Mouse (Mus musculus) MEL-GATA-1-ER (cell line): ENCODE measurements around the gene Smg9.

Experiments used
- DNase-seq: peaks from one replicate; pipeline ENCODE4 v3.0.0-alpha.2; 2012; ENCODE audit warnings: low read depth; ENCODE audit errors: extremely low read depth

The Smg9 gene

GRCm38 (mm10) chr7:24399256-24400081, at the start of gene Smg9:
Gene Smg9 (plus strand): TSS chr7:24399619.
- peak; percentile 95 for DNase-seq

GRCm38 (mm10) chr7:24355646-24356045, 43.8 kb upstream of the Smg9 start:
- no peak for DNase-seq

DNA sequence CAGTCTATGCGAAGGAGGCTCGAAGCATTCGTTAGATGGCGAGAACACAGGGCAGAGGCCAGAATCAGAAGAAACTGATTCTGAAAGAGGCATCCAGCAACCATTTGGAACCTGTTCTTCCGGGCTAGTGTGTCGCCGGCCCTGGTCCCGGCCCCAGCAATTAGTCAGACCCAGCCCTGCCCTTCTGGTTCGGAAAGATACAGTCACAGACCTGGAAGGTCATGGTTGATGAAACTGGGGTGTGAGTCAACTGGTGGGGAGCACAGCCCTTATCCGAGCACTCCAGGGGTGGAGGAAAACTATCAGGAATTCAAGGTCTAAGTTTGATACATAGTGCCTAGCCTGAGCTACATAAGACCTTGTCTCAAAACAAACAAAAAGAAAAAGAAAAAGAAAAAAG, 43.3 kb upstream of the Smg9 start:
- DNase-seq = no peak

DNA sequence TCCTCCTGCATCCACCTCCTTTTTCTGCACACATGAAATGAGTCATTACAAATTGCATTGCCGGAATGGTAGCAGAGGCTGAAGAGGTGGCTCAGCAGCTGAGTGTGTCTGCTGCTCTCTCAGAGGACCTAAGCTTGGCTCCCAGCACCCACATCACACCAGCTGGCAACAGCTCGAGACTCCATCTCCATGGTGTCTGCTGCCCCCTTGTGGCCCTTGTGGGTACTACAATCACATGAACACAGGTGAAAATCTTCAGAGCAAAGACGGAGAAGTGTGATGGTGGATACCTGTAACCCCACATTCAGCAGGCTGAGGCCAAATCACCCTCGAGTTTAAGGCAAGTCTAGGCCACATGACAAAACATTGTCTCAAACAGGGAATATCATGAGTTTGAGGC, 41.5 kb upstream of the Smg9 start:
- DNase-seq = no peak

- no peak for DNase-seq
Measured at GRCm38 (mm10) chr7:24359269-24359668, 40.1 kb upstream of the Smg9 start.

DNA sequence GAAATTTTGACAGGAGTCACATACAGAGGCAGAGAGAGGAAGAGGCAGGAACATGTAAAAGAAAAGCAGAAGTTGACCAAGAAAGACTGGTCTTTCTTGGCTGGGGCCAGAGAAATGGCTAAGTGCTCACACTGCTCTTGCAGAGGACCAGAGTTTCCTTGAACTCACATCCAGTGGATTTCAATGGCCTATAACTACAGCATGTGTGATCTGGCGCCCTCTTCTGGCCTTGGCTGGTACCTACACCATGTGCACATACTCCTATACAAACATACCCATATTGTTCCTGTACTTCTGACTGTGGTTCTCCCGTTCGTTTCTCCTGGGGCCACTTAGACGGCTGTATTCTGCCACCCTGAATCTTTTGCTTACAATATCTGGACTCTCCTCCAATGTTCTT, 38.4 kb upstream of the Smg9 start:
- DNase-seq = no peak

DNA sequence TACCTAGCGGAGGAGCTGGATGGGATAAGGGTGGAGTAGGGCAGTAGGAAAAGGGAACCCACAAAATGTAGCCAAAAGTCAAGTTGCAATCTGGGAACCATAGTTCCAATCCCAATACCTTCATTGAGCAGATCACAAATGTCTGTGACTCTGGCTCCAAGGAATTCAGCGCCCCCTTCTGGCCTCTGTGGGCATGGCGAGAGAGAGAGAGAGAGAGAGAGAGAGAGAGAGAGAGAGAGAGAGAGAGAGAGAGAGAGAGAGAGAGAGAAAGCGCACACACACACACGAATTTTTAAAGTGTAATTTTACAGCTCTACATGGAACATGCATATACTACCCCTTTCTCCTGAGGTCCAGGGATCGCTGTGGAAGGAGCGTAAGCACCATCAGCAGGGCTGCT, 36.2 kb upstream of the Smg9 start:
- no peak for DNase-seq

- DNase-seq = no peak
Measured at GRCm38 (mm10) chr7:24364827-24365226, 34.6 kb upstream of the Smg9 start.

- no peak for DNase-seq
Measured at GRCm38 (mm10) chr7:24365258-24366014, 34.0 kb upstream of the Smg9 start.

DNA sequence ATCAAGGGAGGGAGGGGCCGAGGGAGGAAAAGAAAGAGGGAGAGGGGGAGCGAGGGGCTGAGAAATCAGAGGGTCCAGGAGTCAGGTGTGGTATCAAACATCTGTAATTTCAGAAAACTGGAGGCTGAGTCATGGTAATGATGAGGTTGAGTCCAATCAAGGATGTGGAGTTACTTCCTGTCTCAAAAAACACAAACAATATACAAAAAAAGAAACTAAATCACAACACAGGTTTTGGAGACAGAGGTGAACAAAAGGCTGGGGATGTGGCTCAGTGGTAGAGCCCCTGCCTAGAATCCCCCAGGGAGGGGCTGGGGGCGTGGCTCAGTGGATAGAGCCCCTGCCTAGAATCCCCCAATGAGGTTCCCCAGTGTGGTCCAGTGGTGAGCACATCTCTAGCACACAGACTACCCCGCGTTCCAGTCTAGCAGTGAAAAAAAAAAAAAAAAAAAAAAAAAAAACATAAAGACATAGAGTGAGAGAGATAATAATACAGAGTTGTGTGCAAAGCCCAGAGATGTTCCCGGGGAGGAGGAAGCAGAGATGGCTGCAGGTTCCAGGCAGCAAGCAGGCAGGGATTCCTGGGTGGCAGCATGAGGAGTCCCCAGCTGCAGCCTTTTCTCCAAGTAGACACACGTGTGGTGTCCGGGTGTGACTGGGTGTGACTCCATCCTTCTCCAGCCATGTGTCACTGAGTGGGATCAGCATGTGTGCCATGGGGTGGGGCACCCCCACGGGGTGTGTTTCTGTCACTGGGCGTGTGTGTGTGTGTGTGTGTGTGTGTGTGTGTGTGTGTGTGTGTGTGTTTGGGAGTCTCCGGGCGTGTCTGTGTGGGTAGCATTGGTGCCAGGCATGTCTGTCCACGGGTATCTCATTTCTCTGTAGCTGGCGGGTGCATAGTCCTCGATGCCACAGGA, 32.4 kb upstream of the Smg9 start:
- DNase-seq = no peak

DNA sequence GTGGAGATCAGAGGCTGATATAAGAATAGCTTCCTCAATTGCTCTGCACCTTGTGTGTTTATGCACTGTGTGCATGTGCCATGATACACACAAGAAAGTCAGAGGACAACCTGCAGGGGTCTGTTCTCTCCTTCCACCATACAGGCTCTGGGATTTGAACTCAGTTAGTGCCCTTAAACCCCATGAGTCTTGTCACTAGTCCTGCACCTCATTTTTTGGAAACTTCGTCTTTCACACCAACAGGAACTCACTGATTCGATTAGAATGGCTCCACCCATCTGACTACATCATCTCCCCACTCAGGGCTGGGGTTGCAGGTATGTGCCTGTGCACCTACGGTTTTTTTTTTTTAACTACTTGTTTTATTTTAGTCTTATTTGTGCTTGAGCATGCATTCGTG, 31.2 kb upstream of the Smg9 start:
- no peak for DNase-seq

GRCm38 (mm10) chr7:24368946-24369345, 30.5 kb upstream of the Smg9 start:
- no peak for DNase-seq

DNA sequence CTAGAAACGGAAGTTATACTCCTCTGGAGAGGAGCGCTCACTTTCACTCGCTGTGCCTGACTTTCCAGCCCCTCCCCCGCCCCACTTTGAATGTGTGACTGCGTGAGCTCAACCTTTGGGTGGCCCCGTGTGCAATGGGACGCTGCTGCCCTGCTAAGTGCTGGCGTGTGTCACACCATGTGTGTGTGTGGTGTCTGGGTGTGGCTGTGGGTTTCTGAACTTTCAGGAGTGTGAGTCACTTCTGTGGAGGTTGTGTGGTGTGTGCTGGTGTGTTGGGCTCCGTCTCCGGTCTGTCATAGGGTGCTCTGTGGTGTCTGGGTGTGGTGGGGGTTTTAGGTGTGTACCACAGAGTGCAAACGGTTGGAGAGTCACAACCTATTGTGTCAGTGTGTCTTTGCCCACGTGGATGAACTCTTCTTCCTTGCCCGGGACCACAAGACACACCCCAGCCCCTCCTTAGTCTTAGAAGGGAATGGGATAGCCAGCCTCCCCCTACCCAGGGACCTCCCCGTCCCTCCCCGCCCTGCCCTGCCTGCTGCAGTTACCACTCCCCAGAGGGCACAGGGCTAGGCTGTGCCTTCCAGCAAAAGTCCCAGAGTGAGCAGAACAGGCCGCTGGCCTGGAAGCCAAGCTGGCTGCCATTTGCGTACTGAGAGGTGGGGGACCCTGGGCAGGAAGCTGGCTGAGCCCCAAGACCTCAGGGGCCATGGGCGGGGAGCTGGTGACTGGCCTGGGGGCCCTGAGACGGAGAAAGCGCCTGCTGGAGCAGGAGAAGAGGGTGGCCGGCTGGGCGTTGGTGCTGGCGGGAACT, 29.5 kb upstream of the Smg9 start, which contains the start of gene Kcnn4:
Gene Kcnn4 (plus strand): TSS at position 533 of the 811 bp plus-strand sequence.
- no peak for DNase-seq

GRCm38 (mm10) chr7:24371012-24371808, 28.2 kb upstream of the Smg9 start:
- DNase-seq = peak; percentile 89

DNA sequence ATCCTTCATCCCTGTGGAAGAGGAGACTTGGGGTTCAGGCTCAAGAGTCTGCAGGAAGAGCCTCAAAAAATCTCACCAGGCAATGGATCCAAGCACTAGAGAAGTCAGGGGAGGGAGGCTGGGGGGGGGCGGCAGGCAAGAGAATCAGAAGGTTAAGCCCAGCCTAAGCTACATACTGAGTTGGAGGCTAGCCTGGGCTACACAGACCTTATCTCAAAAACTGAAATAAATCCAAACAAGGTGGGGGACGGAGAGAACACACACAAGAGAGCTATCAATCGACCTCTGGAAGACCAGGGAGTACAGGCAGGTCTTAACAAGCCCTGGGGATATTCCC, 27.6 kb upstream of the Smg9 start:
- DNase-seq = no peak

GRCm38 (mm10) chr7:24372300-24372699, 27.1 kb upstream of the Smg9 start:
- DNase-seq = no peak

DNA sequence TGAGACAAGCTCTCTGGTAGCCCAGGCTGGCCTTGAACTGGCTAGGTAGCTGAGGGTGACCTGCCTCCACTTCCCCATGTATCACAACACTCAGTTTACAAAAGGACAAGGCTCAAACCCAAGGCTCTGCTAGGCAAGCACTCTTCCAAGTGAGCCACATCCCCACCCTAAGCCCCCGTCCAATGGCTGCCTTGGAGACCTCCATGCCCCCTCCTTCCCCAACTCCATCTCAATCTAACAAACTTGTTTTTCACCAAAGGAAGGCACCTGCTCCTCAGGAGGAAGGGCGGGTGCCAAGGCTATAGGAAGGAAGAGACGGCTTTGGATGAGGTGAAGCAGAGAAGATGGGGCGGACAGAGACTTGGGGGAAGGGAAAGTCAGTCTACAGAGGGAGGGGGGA, 26.6 kb upstream of the Smg9 start:
- no peak for DNase-seq

GRCm38 (mm10) chr7:24373538-24374379, 25.7 kb upstream of the Smg9 start:
- peak; percentile 76 for DNase-seq

DNA sequence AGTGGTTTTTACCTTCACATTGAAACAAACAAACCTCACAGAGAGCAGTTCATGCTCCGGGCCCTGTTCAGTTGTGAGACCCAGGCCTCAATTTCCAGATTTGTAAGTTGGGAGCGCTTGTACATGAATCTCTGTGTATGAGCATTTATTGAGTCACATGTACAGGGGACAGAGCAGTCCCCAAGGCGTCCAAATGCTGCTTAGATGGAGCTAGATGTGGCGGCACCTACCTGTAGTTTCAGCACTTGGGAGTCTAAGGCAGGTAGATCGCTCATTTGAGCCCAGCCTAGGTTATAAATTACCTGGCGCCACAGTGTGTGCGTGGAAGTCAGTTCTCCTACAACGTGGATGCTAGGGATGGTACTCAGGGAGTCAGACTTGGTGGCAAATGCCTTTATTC, 23.0 kb upstream of the Smg9 start:
- no peak for DNase-seq
